Mouse (Mus musculus) megakaryocyte progenitor cell, adult 5-6 weeks (primary cell): ENCODE results near the gene A630023A22Rik. TPM values are rescaled to one million over a fixed set of nuclear protein-coding genes. Genes with fewer than 3 reads are reported as not detected.

Experiments
- ATAC-seq: replicated peaks from 2 replicates; pipeline ENCODE4 v1.8.0; 2016; ENCODE audit warnings: mild to moderate bottlenecking, moderate TSS enrichment, inconsistent platforms; ENCODE audit not compliant: poor library complexity
- total RNA-seq, 2 experiments: library from RNA; stranded (forward) in 1 of 2; stranded (reverse) in 1 of 2; fragments of 157-497, 149-512 nt in 1 of 2; fragments of 200-1000 nt in 1 of 2; gene quantifications; 2 replicates each; pipeline versions ENCODE4 v1.2.3 to v1.2.4; 2015 to 2017

A630023A22Rik gene
- total RNA-seq (2015), result not detected in 2 replicates
- not detected in 2 replicates for total RNA-seq (2017)

DNA sequence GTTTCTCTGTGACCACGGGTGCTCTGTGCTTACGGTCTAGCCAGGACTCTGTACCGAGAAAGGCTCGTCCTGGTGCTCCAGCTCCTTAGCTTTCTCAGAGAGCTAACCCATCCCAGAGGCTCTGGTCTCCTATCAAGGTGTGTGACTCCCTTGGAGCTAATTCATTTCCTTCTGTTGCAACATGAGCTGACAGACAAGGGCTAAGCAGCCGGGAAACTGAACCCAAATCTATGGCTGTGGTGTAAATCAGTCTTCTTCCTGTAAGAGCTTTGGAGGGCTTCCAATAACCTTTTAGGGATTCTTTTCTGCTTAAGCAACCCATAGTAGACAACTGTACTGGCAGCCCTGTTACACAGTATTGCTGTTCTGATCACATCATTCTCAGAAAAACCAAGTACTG lies at the start of gene A630023A22Rik:
TSS of gene A630023A22Rik (minus strand) at position 154 of the 400 bp plus-strand sequence.
- no peak for ATAC-seq

DNA sequence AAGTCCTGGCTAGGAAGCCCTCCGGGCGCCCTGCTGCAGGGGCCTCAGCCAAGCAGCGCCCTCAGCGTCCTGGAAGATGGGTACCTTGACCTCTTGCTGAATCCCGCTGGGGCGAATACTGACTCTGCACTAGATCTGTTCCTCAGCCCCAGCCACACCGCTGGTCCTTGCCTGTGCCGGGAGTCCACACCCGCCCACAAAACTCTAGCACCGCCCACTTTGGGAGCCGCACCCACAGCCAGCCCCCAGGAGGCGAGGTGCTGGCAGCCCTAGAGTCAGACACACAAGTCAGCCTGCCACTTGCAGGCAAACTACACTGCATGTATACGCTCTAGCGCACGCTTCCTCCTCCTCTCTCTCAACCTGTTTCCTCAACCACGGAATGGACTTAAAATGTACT lies 49.8 kb upstream of the A630023A22Rik start, which contains the start of gene Npy4r:
TSS of gene Npy4r (minus strand) at position 148 of the 400 bp plus-strand sequence.
- peak; percentile 88 for ATAC-seq

GRCm38 (mm10) chr14:34142915-34143314 lies 40.4 kb upstream of the A630023A22Rik start:
- no peak for ATAC-seq

- no peak for ATAC-seq
Observed at GRCm38 (mm10) chr14:34142316-34142715, 39.8 kb upstream of the A630023A22Rik start.

GRCm38 (mm10) chr14:34139671-34140664 lies 37.4 kb upstream of the A630023A22Rik start:
- no peak for ATAC-seq

- no peak for ATAC-seq
Observed at GRCm38 (mm10) chr14:34135391-34135790, 32.8 kb upstream of the A630023A22Rik start.

GRCm38 (mm10) chr14:34131216-34131615 lies 28.7 kb upstream of the A630023A22Rik start:
- no peak for ATAC-seq

DNA sequence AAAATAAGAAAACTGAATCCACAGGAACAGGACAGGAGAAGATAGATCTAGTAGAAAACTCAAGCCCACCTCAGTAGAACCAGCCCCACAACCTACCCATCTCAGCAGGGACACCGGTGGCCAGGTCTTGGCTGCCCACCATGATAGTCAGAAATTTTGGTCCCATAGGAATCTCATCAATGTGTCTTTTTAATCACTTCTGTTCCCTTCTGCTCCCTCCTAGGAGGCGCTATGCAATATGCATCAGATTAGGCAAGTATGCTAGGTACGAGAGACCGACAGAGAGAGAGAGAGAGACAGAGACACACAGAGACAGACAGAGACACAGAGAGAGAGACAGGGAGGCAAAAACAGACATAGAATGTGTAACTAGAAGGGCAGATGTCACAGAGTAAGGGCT lies 19.1 kb upstream of the A630023A22Rik start:
- ATAC-seq, result no peak

GRCm38 (mm10) chr14:34120923-34121351 lies 18.4 kb upstream of the A630023A22Rik start:
- no peak for ATAC-seq

- ATAC-seq, result no peak
Observed at GRCm38 (mm10) chr14:34120016-34120910, 17.7 kb upstream of the A630023A22Rik start.

DNA sequence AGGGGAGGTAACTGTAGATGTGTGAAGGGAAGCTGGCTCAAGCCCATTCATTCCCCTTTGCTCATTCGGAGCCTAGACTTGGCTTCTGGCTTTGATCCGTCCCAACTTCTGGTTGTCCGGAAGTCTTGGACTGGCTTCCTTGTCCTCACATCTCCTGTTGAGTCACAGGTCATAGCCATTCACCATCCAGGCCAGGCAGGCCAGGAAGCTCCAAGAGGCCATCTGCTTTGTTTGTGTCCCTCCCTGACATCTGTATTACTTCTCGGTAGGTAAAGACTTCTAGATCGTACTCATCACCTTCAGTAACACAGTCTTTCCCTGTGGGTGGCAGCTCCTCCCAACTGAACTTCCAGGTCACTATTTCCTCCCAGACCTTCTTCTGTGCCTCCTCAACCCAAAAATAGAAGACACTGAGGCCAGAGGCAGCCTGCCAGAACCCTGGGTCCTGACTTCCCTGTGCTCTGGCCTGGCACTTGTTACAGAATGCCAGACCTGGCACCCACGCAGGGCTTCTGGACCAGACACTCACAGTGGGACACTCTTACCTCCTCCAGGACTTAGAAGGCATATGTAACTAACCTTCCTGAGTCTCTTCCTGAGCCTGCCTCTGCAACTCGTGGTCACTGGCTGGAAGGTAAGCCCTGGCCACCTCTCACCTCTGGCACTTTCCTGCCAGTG lies 16.6 kb upstream of the A630023A22Rik start:
- ATAC-seq, result no peak

GRCm38 (mm10) chr14:34114311-34114710 lies 11.8 kb upstream of the A630023A22Rik start:
- no peak for ATAC-seq

GRCm38 (mm10) chr14:34107594-34107993 lies 5.0 kb upstream of the A630023A22Rik start:
- ATAC-seq, result peak; percentile 57

GRCm38 (mm10) chr14:34106389-34107062 lies 4.0 kb upstream of the A630023A22Rik start:
- peak; percentile 59 for ATAC-seq

GRCm38 (mm10) chr14:34104892-34105291 lies 2.3 kb upstream of the A630023A22Rik start:
- peak; percentile 77 for ATAC-seq

DNA sequence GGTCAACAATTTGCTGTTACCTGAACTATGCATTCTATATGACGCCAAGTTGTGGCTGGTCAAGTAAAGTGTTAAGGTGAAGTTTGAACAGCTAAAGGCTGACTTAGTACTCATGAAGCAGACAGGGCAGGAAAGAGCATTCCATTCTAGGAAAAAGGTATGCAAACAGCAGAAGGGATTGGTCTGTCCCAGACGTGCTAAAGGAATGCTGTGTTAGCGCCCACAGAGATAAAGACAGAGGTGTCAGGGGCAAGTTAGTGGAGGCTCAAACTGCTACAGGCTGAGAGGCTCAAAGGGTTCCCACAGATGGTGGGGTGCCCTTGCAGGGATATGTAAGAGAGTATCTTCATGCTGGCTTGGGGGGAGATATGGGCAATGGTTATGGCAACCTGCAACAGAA lies 1.3 kb upstream of the A630023A22Rik start:
- no peak for ATAC-seq

- ATAC-seq, result no peak
Observed at GRCm38 (mm10) chr14:34096161-34096560, 6.4 kb downstream of the A630023A22Rik start.

DNA sequence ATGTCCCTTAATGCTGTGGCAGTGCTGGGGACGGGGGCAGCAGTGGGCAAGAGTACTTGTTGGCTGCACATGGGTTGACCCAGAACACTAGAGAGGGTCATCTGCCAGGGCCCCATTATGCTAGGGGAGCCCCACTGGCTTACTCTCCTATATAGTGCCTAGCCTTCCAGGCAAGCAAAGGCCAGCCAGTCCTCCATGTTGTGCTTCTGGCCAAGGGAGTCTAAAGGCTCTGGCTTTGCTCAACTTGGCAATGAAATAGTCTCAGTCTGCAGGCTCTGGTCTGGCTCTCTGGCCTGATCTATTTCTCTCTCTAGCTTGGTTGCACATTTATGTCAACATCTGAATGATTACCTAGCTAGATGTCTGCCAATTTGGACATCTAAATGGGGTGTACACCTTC lies 9.7 kb downstream of the A630023A22Rik start:
- ATAC-seq, result no peak

DNA sequence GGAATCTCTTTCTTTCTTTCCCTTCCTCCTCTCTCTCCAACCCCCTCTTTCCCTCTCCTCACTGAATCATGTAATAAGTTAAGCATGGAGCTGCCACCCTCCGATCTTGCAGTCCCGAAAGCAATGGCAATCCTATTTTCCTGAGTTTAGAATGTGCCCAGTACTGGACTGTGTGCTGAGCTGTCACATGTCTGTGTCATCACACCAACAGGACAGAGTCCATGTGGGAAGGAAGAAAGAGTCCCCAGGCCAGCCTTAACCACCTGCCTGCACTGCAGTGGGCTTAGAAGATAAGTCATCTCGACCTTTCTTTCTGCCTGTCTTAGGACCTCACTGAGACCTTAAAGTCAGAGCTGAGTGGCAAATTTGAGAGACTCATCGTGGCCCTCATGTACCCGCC lies 11.1 kb downstream of the A630023A22Rik start:
- no peak for ATAC-seq

DNA sequence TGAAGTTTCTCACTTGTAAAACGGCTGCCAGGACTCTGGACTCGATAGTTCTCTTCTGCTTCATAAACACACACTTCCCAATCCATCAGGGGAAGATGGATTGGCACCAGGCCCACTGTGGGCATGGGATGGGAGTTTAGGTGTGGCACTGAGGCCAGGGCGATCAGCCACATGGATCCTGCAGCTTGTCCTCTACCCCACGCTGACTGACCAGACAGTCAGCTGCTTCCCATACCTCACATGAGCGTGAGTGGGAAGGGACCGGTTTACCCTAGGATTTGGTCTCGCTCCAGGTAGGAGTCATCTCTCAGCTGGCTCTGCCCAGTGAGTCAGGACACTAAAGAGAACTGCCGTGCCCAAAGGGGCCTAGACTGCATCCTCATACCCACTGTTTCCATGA lies 12.8 kb downstream of the A630023A22Rik start:
- no peak for ATAC-seq
